Mouse (Mus musculus) MEL (cell line): ENCODE data around the gene Pde4b. TPM values are rescaled to one million over a fixed set of nuclear protein-coding genes. Genes with fewer than 3 reads are reported as not detected.

Experiments
- DNase-seq: peaks from one replicate; pipeline ENCODE4 v3.0.0; 2011; ENCODE audit warnings: low read depth, low spot score
- H3K27ac ChIP-seq: 2 replicates; pipeline ENCODE4 v1.5.1; 2012; ENCODE audit warnings: low read depth, mild to moderate bottlenecking, control low read depth, low read length, moderate library complexity; ENCODE audit not compliant: control insufficient read depth
- H3K27me3 ChIP-seq, 2 experiments: fragments of 150-350 bp in 1 of 2; sonication (generic) in 1 of 2; 2 replicates each; pipeline ENCODE4 v1.6.1; 2012; ENCODE audit warnings: low read length in 2 of 2, mild to moderate bottlenecking in 2 of 2, improper control_type of control experiment in 1 of 2, moderate library complexity in 1 of 2; ENCODE audit not compliant: insufficient read depth in 2 of 2, control insufficient read depth in 1 of 2
- H3K36me3 ChIP-seq, 2 experiments: 2 replicates each; pipeline ENCODE4 v1.6.1; 2012 to 2014; ENCODE audit warnings: low read length in 2 of 2, improper control_type of control experiment in 1 of 2, inconsistent platforms in 1 of 2, mild to moderate bottlenecking in 1 of 2; ENCODE audit not compliant: insufficient read depth in 2 of 2, control insufficient read depth in 1 of 2
- H3K4me1 ChIP-seq, 2 experiments: fragments of 150-350 bp in 1 of 2; sonication (generic) in 1 of 2; 2 replicates each; pipeline ENCODE4 v1.6.1; 2012; ENCODE audit warnings: low read length in 2 of 2, improper control_type of control experiment in 1 of 2, mild to moderate bottlenecking in 1 of 2; ENCODE audit not compliant: insufficient read depth in 2 of 2, control insufficient read depth in 1 of 2
- H3K4me3 ChIP-seq, 2 experiments: fragments of 150-350 bp in 1 of 2; sonication (generic) in 1 of 2; 2 replicates each; pipeline ENCODE4 v1.5.1; 2012; ENCODE audit warnings: low read depth in 2 of 2, low read length in 2 of 2, mild to moderate bottlenecking in 2 of 2, moderate library complexity in 2 of 2, control low read depth in 1 of 2, improper control_type of control experiment in 1 of 2; ENCODE audit not compliant: control insufficient read depth in 1 of 2, insufficient read depth in 1 of 2
- H3K79me2 ChIP-seq: 2 replicates; pipeline ENCODE4 v1.6.1; 2012; ENCODE audit warnings: mild to moderate bottlenecking, low read length, moderate library complexity; ENCODE audit not compliant: control insufficient read depth, poor library complexity, insufficient read depth
- H3K9ac ChIP-seq: 2 replicates; pipeline ENCODE4 v1.6.1; 2012; ENCODE audit warnings: low read depth, mild to moderate bottlenecking, control low read depth, low read length, moderate library complexity; ENCODE audit not compliant: control insufficient read depth, poor library complexity, severe bottlenecking
- H3K9me3 ChIP-seq: fragments of 150-350 bp; sonication (generic); replicated peaks from 2 replicates; pipeline ENCODE4 v1.6.1; 2012; ENCODE audit warnings: mild to moderate bottlenecking, low read length, improper control_type of control experiment, moderate library complexity; ENCODE audit not compliant: insufficient read depth
- BHLHE40 ChIP-seq: IDR thresholded peaks from 2 replicates; pipeline ENCODE4 v1.6.1; 2012; ENCODE audit warnings: low read depth, mild to moderate bottlenecking, inconsistent platforms, low read length, improper control_type of control experiment, borderline replicate concordance
- CHD1 ChIP-seq: IDR thresholded peaks from 2 replicates; pipeline ENCODE4 v1.6.1; 2012; ENCODE audit warnings: low read depth, mild to moderate bottlenecking, inconsistent platforms, low read length, improper control_type of control experiment
- CHD2 ChIP-seq: IDR thresholded peaks from 2 replicates; pipeline ENCODE4 v1.6.1; 2011; ENCODE audit warnings: low read length, improper control_type of control experiment
- CTCF ChIP-seq, 3 experiments: IDR thresholded peaks in 2 of 3; conservative IDR thresholded peaks in 1 of 3; 2 replicates each; pipeline ENCODE4 v1.5.1; 2011 to 2012; ENCODE audit warnings: low read length in 3 of 3, low read depth in 2 of 3, mild to moderate bottlenecking in 2 of 3, improper control_type of control experiment in 1 of 3, inconsistent platforms in 1 of 3, mixed read lengths in 1 of 3, moderate library complexity in 1 of 3; ENCODE audit not compliant: control insufficient read depth in 1 of 3, insufficient read depth in 1 of 3, poor library complexity in 1 of 3, severe bottlenecking in 1 of 3
- E2F4 ChIP-seq: IDR thresholded peaks from 2 replicates; pipeline ENCODE4 v1.6.1; 2011; ENCODE audit warnings: low read depth, low read length, improper control_type of control experiment, borderline replicate concordance
- ELF1 ChIP-seq: IDR thresholded peaks from 2 replicates; pipeline ENCODE4 v1.6.1; 2014; ENCODE audit warnings: low read depth, mild to moderate bottlenecking, inconsistent platforms, low read length, improper control_type of control experiment, moderate library complexity
- EP300 ChIP-seq, 2 experiments: IDR thresholded peaks; 2 replicates each; pipeline ENCODE4 v1.6.1; 2011; ENCODE audit warnings: improper control_type of control experiment in 2 of 2, low read length in 2 of 2, low read depth in 1 of 2, mild to moderate bottlenecking in 1 of 2
- GABPA ChIP-seq: IDR thresholded peaks from 2 replicates; pipeline ENCODE4 v1.6.1; 2012; ENCODE audit warnings: low read depth, mild to moderate bottlenecking, inconsistent platforms, low read length, improper control_type of control experiment, moderate library complexity
- GATA1 ChIP-seq: IDR thresholded peaks from 2 replicates; pipeline ENCODE4 v1.6.1; 2011; ENCODE audit warnings: low read depth, low read length, improper control_type of control experiment
- JUND ChIP-seq: IDR thresholded peaks from 2 replicates; pipeline ENCODE4 v1.6.1; 2011; ENCODE audit warnings: low read depth, mild to moderate bottlenecking, improper control_type of control experiment, low read length
- KAT2A ChIP-seq: conservative IDR thresholded peaks from 2 replicates; pipeline ENCODE4 v1.6.1; 2012; ENCODE audit warnings: low read depth, low read length, improper control_type of control experiment, inconsistent platforms
- MAX ChIP-seq: IDR thresholded peaks from 2 replicates; pipeline ENCODE4 v1.6.1; 2011; ENCODE audit warnings: low read length, improper control_type of control experiment
- MAZ ChIP-seq: IDR thresholded peaks from 2 replicates; pipeline ENCODE4 v1.6.1; 2012; ENCODE audit warnings: low read depth, mild to moderate bottlenecking, inconsistent platforms, low read length, improper control_type of control experiment
- MEF2A ChIP-seq: IDR thresholded peaks from 2 replicates; pipeline ENCODE4 v1.6.1; 2014; ENCODE audit warnings: low read depth, mild to moderate bottlenecking, inconsistent platforms, low read length, improper control_type of control experiment; ENCODE audit not compliant: poor library complexity, insufficient replicate concordance, severe bottlenecking; ENCODE audit errors: extremely low read depth
- MXI1 ChIP-seq: IDR thresholded peaks from 2 replicates; pipeline ENCODE4 v1.6.1; 2011; ENCODE audit warnings: mild to moderate bottlenecking, low read depth, low read length, improper control_type of control experiment
- MYB ChIP-seq: IDR thresholded peaks from 2 replicates; pipeline ENCODE4 v1.6.1; 2011; ENCODE audit warnings: mild to moderate bottlenecking, low read depth, low read length, improper control_type of control experiment
- MYC ChIP-seq: IDR thresholded peaks from 2 replicates; pipeline ENCODE4 v1.6.1; 2011; ENCODE audit warnings: low read depth, mild to moderate bottlenecking, low read length, improper control_type of control experiment, moderate library complexity
- NRF1 ChIP-seq: IDR thresholded peaks from 2 replicates; pipeline ENCODE4 v1.6.1; 2014; ENCODE audit warnings: low read depth, mild to moderate bottlenecking, inconsistent platforms, low read length, improper control_type of control experiment, moderate library complexity; ENCODE audit not compliant: poor library complexity, insufficient read depth, severe bottlenecking
- POLR2A ChIP-seq, 2 experiments: IDR thresholded peaks; 2 replicates each; pipeline ENCODE4 v1.6.1; 2011 to 2012; ENCODE audit warnings: low read length in 2 of 2, mild to moderate bottlenecking in 2 of 2, control low read depth in 1 of 2, improper control_type of control experiment in 1 of 2, low read depth in 1 of 2, moderate library complexity in 1 of 2; ENCODE audit not compliant: control insufficient read depth in 1 of 2, insufficient read depth in 1 of 2, poor library complexity in 1 of 2
- POLR2AphosphoS2 ChIP-seq: IDR thresholded peaks from 2 replicates; pipeline ENCODE4 v1.6.1; 2011; ENCODE audit warnings: low read length, improper control_type of control experiment
- POLR2AphosphoS5 ChIP-seq: IDR thresholded peaks from 2 replicates; pipeline ENCODE4 v1.6.1; 2012; ENCODE audit warnings: low read depth, borderline replicate concordance, mild to moderate bottlenecking, inconsistent platforms, low read length, moderate library complexity, mixed read lengths
- RAD21 ChIP-seq: IDR thresholded peaks from 2 replicates; pipeline ENCODE4 v1.6.1; 2011; ENCODE audit warnings: mild to moderate bottlenecking, low read depth, low read length, improper control_type of control experiment
- RCOR1 ChIP-seq: IDR thresholded peaks from 2 replicates; pipeline ENCODE4 v1.6.1; 2012; ENCODE audit warnings: low read depth, mild to moderate bottlenecking, inconsistent platforms, low read length, improper control_type of control experiment
- SIN3A ChIP-seq: IDR thresholded peaks from 2 replicates; pipeline ENCODE4 v1.6.1; 2012; ENCODE audit warnings: low read length, improper control_type of control experiment, inconsistent platforms
- SMC3 ChIP-seq: IDR thresholded peaks from 2 replicates; pipeline ENCODE4 v1.6.1; 2011; ENCODE audit warnings: low read depth, low read length, improper control_type of control experiment
- TAL1 ChIP-seq: IDR thresholded peaks from 2 replicates; pipeline ENCODE4 v1.6.1; 2012; ENCODE audit warnings: mild to moderate bottlenecking, inconsistent platforms, low read length, moderate library complexity, mixed read lengths
- TBP ChIP-seq: IDR thresholded peaks from 2 replicates; pipeline ENCODE4 v1.8.0; 2011; ENCODE audit warnings: low read depth, low read length, improper control_type of control experiment
- UBTF ChIP-seq: IDR thresholded peaks from 2 replicates; pipeline ENCODE4 v1.6.1; 2012; ENCODE audit warnings: low read depth, mild to moderate bottlenecking, inconsistent platforms, low read length, improper control_type of control experiment, moderate library complexity, borderline replicate concordance; ENCODE audit not compliant: insufficient read depth
- USF1 ChIP-seq: IDR thresholded peaks from 2 replicates; pipeline ENCODE4 v1.6.1; 2014; ENCODE audit warnings: low read depth, mild to moderate bottlenecking, inconsistent platforms, low read length, improper control_type of control experiment, moderate library complexity
- ZC3H11A ChIP-seq: IDR thresholded peaks from 2 replicates; pipeline ENCODE4 v1.6.1; 2012; ENCODE audit warnings: low read depth, mild to moderate bottlenecking, inconsistent platforms, low read length, improper control_type of control experiment
- ZMIZ1 ChIP-seq: IDR thresholded peaks from 2 replicates; pipeline ENCODE4 v1.6.1; 2012; ENCODE audit warnings: low read depth, mild to moderate bottlenecking, inconsistent platforms, low read length, improper control_type of control experiment, moderate library complexity
- ZNF384 ChIP-seq: IDR thresholded peaks from 2 replicates; pipeline ENCODE4 v1.6.1; 2012; ENCODE audit warnings: low read depth, mild to moderate bottlenecking, inconsistent platforms, low read length, improper control_type of control experiment
- polyA plus RNA-seq, 2 experiments: library from polyadenylated mRNA; stranded (reverse) in 1 of 2; unstranded in 1 of 2; fragments of >175 nt in 1 of 2; fragments of >200 nt in 1 of 2; gene quantifications; 2 replicates each; pipeline versions ENCODE4 v1.2.1 to v1.2.4; 2012; ENCODE audit warnings: low replicate concordance in 2 of 2, low read depth in 1 of 2; ENCODE audit not compliant: insufficient read length in 2 of 2, insufficient read depth in 1 of 2, missing spikeins in 1 of 2
- total RNA-seq: library from RNA; depleted of rRNA; stranded (reverse); fragments of 300-350 nt; gene quantifications from 2 replicates; pipeline ENCODE4 v1.2.3, GENCODE M21; 2012

Gene Pde4b
- total and polyA plus RNA-seq, 3 experiments, result 2.7 to 6.0 TPM; not detected in 1

- H3K4me3 ChIP-seq, result no peak overlapping the region
- no peak for TF ChIP-seq JUND
- no peak for TF ChIP-seq RCOR1
- no peak for TF ChIP-seq RAD21
- no peak for TF ChIP-seq ZC3H11A
- no peak for TF ChIP-seq POLR2AphosphoS2
- no peak for TF ChIP-seq CHD2
- no peak for TF ChIP-seq KAT2A
- TF ChIP-seq MAZ, result no peak
- no peak for TF ChIP-seq NRF1
- TF ChIP-seq GABPA, result no peak
- no peak for TF ChIP-seq ELF1
- TF ChIP-seq SMC3, result no peak
- no peak for TF ChIP-seq UBTF
- no peak for TF ChIP-seq ZMIZ1
- TF ChIP-seq TBP, result no peak
- TF ChIP-seq ZNF384, result no peak
- no peak for TF ChIP-seq MAX
- TF ChIP-seq MXI1, result no peak
- TF ChIP-seq GATA1, result no peak
- TF ChIP-seq MYC, result no peak
- TF ChIP-seq, all 39 proteins: peak for 0
- H3K4me1 ChIP-seq, result peaks cover 0 to 13% of the 10 kb centered on the region in 2 experiments; a peak in 3 of 4 replicates
- no peaks in the 10 kb centered on the region for H3K9me3 ChIP-seq
- H3K79me2 ChIP-seq, result no peaks in the 10 kb centered on the region
- no peak for DNase-seq
- peaks cover 0 to 12% of the 10 kb centered on the region in 2 experiments; a peak in 2 of 4 replicates for H3K36me3 ChIP-seq
- H3K27me3 ChIP-seq, result peaks cover 0 to 2% of the 10 kb centered on the region in 2 experiments; a peak in 3 of 4 replicates
- H3K27ac ChIP-seq, result no peak overlapping the region
- H3K9ac ChIP-seq, result no peak overlapping the region
These were observed 433.4 kb downstream of the Pde4b start for GRCm38 (mm10) chr4:102520669-102521261.

- Histone ChIP-seq H3K9me3 (no peaks in the 10 kb centered on the region), H3K4me1 (peaks cover 0 to 13% of the 10 kb centered on the region in 2 experiments; a peak in 3 of 4 replicates), H3K79me2 (no peaks in the 10 kb centered on the region), H3K4me3 (no peak overlapping the region), H3K36me3 (peaks cover 0 to 12% of the 10 kb centered on the region in 2 experiments; a peak in 2 of 4 replicates), H3K9ac (no peak overlapping the region), H3K27ac (no peak overlapping the region), H3K27me3 (peaks cover 0 to 2% of the 10 kb centered on the region in 2 experiments; a peak in 3 of 4 replicates)
- no peak for DNase-seq
- TF ChIP-seq MAZ, result no peak
- no peak for TF ChIP-seq CTCF (IDR thresholded peaks at IDR 0.05 in 2 of 3, conservative IDR thresholded peaks at IDR 0.05 in 1 of 3; ENCODE audit: control insufficient read depth in 1 of 3, insufficient read depth in 1 of 3, low read depth in 2 of 3, low read length in 3 of 3, poor library complexity in 1 of 3, severe bottlenecking in 1 of 3)
- TF ChIP-seq POLR2AphosphoS5, result no peak
- TF ChIP-seq MYB, result no peak
- no peak for TF ChIP-seq SMC3
- no peak for TF ChIP-seq SIN3A
- no peak for TF ChIP-seq GABPA
- TF ChIP-seq USF1, result no peak
- TF ChIP-seq TBP, result no peak
- no peak for TF ChIP-seq E2F4
- TF ChIP-seq POLR2A (IDR thresholded peaks at IDR 0.05; ENCODE audit: control insufficient read depth in 1 of 2, insufficient read depth in 1 of 2, low read depth in 1 of 2, low read length in 2 of 2, poor library complexity in 1 of 2), result no peak
- TF ChIP-seq RCOR1, result no peak
- no peak for TF ChIP-seq TAL1
- TF ChIP-seq BHLHE40, result no peak
- TF ChIP-seq EP300 (IDR thresholded peaks at IDR 0.05; ENCODE audit: low read depth in 1 of 2, low read length in 2 of 2), result no peak
- no peak for TF ChIP-seq CHD1
- TF ChIP-seq MEF2A, result no peak
These were observed 434.1 kb downstream of the Pde4b start for GRCm38 (mm10) chr4:102521434-102521833.
